Mouse (Mus musculus) ES-Bruce4 (cell line): ENCODE measurements around the gene Chd6. TPM values are rescaled to one million over a fixed set of nuclear protein-coding genes. Genes with fewer than 3 reads are reported as not detected.

Experiments used
- H3K27ac ChIP-seq: 2 replicates; pipeline ENCODE4 v1.5.1; 2012; ENCODE audit warnings: low read length, inconsistent platforms; ENCODE audit not compliant: insufficient read depth
- H3K27me3 ChIP-seq: 2 replicates; pipeline ENCODE4 v1.6.1; 2012; ENCODE audit warnings: mild to moderate bottlenecking, low read length, inconsistent platforms; ENCODE audit not compliant: control insufficient read depth, poor library complexity, insufficient read depth, severe bottlenecking
- H3K36me3 ChIP-seq: 2 replicates; pipeline ENCODE4 v1.6.1; 2012; ENCODE audit warnings: inconsistent platforms, mild to moderate bottlenecking, low read length, moderate library complexity; ENCODE audit not compliant: control insufficient read depth, poor library complexity, insufficient read depth, severe bottlenecking
- H3K4me1 ChIP-seq: one replicate; pipeline ENCODE4 v1.8.1; 2011; ENCODE audit warnings: low read length; ENCODE audit not compliant: control insufficient read depth, insufficient read depth
- H3K4me3 ChIP-seq: 2 replicates; pipeline ENCODE4 v1.5.1; 2011; ENCODE audit warnings: low read depth, mild to moderate bottlenecking, low read length
- H3K9ac ChIP-seq: 2 replicates; pipeline ENCODE4 v1.6.1; 2012; ENCODE audit warnings: low read depth, mild to moderate bottlenecking, inconsistent platforms; ENCODE audit not compliant: poor library complexity, severe bottlenecking
- H3K9me3 ChIP-seq: replicated peaks from 2 replicates; pipeline ENCODE4 v1.6.1; 2012; ENCODE audit warnings: mild to moderate bottlenecking, low read length, inconsistent platforms; ENCODE audit not compliant: control insufficient read depth, poor library complexity, insufficient read depth, severe bottlenecking
- CTCF ChIP-seq: IDR thresholded peaks from one replicate; pipeline ENCODE4 v1.8.1; 2011; ENCODE audit warnings: low read depth, low read length
- EP300 ChIP-seq: IDR thresholded peaks from 2 replicates; pipeline ENCODE4 v1.6.1; 2011; ENCODE audit warnings: low read depth, low read length; ENCODE audit not compliant: insufficient read depth
- POLR2A ChIP-seq: IDR thresholded peaks from one replicate; pipeline ENCODE4 v1.8.1; 2011; ENCODE audit warnings: low read length; ENCODE audit not compliant: insufficient read depth
- polyA plus RNA-seq: library from polyadenylated mRNA; stranded (reverse); fragments of >200 nt; gene quantifications from 2 replicates; pipeline ENCODE4 v1.2.4, GENCODE M21; 2011; ENCODE audit warnings: low read depth; ENCODE audit not compliant: missing spikeins, insufficient read depth, insufficient read length

The Chd6 gene
- polyA plus RNA-seq, 1 experiment: 90.4 TPM

GRCm38 (mm10) chr2:160955331-160955730 lies 153.5 kb downstream of the Chd6 start:
- no peaks in the 10 kb centered on the region for H3K27me3 ChIP-seq
- TF ChIP-seq CTCF (no peak), POLR2A (no peak), EP300 (no peak)
- no peak overlapping the region for H3K27ac ChIP-seq
- no peaks in the 10 kb centered on the region for H3K4me1 ChIP-seq
- peaks cover 5% of the 10 kb centered on the region for H3K36me3 ChIP-seq
- no peak overlapping the region for H3K9ac ChIP-seq
- no peak overlapping the region for H3K4me3 ChIP-seq
- H3K9me3 ChIP-seq: no peaks in the 10 kb centered on the region

DNA sequence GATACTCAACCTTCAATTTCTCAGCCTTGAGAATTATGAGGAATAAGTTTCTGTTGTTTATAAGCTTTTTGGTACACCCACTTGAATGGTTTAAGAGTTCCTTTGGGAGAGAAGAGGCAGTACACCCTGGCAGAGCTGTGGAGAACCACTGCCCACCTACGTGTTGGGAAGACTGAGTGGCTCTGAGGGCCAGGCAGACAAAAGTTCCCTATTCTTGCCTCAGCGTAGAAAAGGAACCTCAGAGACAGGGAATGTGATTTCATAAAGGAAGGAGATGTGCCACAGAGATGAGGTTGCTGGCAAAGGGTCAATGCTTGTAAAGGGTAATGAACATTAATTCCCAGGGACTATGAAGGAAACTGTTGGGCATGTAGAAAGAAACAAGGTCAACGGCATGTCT lies 154.3 kb downstream of the Chd6 start:
- no peaks in the 10 kb centered on the region for H3K4me1 ChIP-seq
- H3K9me3 ChIP-seq: no peaks in the 10 kb centered on the region
- no peak overlapping the region for H3K27ac ChIP-seq
- no peaks in the 10 kb centered on the region for H3K27me3 ChIP-seq
- H3K36me3 ChIP-seq: peaks cover 8% of the 10 kb centered on the region
- no peak overlapping the region for H3K9ac ChIP-seq
- H3K4me3 ChIP-seq: no peak overlapping the region
- TF ChIP-seq EP300 (no peak), POLR2A (no peak)

GRCm38 (mm10) chr2:160953131-160953873 lies 155.6 kb downstream of the Chd6 start:
- Histone ChIP-seq H3K27me3 (no peaks in the 10 kb centered on the region), H3K36me3 (peaks cover 12% of the 10 kb centered on the region), H3K4me3 (no peak overlapping the region), H3K4me1 (no peaks in the 10 kb centered on the region), H3K9me3 (no peaks in the 10 kb centered on the region), H3K9ac (no peak overlapping the region), H3K27ac (no peak overlapping the region)
- TF ChIP-seq CTCF (no peak), POLR2A (no peak), EP300 (no peak)

DNA sequence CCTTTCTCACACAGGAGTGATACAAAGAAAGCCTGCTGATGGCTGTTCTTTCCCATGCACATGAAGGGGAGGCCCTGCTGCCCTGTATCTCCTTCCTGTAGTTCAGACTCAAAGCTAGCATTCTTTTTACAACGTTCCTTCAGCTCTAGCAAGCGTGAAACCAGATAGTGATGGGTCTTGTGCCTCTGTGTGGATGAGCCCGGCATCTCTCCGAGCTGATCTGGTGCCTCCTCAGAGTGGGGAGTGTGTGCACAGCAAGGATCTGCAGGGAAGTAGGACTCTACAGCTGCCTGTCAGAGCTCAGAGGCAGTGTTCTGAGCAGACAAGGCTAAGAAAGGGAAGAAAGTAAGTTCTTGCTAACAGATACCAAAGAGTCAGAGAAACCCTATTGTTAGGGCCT lies 157.3 kb downstream of the Chd6 start:
- H3K9me3 ChIP-seq: no peaks in the 10 kb centered on the region
- no peak overlapping the region for H3K9ac ChIP-seq
- H3K4me3 ChIP-seq: no peak overlapping the region
- no peaks in the 10 kb centered on the region for H3K4me1 ChIP-seq
- H3K36me3 ChIP-seq: peaks cover 13% of the 10 kb centered on the region; the same call in 1 of the 2 replicates
- no peak for TF ChIP-seq POLR2A
- no peak overlapping the region for H3K27ac ChIP-seq
- H3K27me3 ChIP-seq: no peaks in the 10 kb centered on the region

- no peak overlapping the region for H3K9ac ChIP-seq
Observed at GRCm38 (mm10) chr2:160942443-160942842, 166.4 kb downstream of the Chd6 start.

DNA sequence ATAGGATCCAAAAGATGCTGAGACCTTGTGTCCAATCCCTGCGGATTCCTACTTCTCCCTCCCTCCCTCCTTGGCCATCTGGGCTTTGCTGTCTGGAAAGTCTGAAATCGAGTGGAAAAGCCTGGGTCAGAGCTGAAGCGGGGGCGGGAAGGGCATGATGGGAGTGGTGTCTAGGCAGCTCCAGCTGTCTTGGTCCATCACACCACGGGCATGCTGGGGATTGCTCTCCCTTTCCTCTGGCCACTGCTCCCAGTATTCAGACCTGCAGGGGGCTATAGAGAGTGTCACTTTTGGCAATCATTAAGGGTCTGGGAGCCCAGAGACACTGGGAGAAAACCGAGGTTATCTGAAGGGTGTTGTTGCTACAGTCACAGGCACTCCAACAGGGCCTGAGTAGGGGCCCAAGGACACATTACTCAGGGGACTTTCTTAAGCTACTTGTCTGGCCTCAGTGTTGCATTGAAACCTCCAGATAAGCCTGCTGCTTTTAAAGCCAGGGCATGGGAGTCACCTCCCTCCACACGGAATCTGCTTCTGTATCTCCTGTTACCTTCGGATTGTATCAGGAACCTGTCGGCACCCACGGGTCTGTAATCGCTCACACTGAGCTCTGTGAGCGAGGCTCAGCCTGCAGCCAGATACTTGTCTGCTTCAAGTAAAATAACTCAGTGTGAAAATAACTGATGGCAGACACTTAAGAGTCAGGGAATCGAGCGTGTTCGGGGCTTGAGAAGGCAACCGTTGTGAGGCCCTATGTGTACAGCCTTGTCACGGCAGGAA lies 167.8 kb downstream of the Chd6 start:
- Histone ChIP-seq H3K4me3 (no peak overlapping the region), H3K36me3 (no peaks in the 10 kb centered on the region), H3K9ac (no peak overlapping the region), H3K9me3 (peaks cover 9% of the 10 kb centered on the region; the same call in 1 of the 2 replicates), H3K4me1 (no peaks in the 10 kb centered on the region), H3K27me3 (no peaks in the 10 kb centered on the region), H3K27ac (no peak overlapping the region)
- TF ChIP-seq EP300 (no peak), CTCF (no peak), POLR2A (no peak)

More at GRCm38 (mm10) chr2:160942443-160942842, 166.4 kb downstream of the Chd6 start:
- Histone ChIP-seq H3K36me3 (no peaks in the 10 kb centered on the region), H3K4me3 (no peak overlapping the region), H3K27me3 (no peaks in the 10 kb centered on the region), H3K9me3 (0 out of 2 replicates have a peak, but pooled peaks cover 6% of the 10 kb centered on the region), H3K27ac (no peak overlapping the region), H3K4me1 (no peaks in the 10 kb centered on the region)
- TF ChIP-seq CTCF (no peak), POLR2A (no peak), EP300 (no peak)
